Mouse (Mus musculus): ENCODE data around the gene Myo1a.
A peak's percentile ranks its signal among the peaks of the same experiment; 100 is the strongest.

DNA sequence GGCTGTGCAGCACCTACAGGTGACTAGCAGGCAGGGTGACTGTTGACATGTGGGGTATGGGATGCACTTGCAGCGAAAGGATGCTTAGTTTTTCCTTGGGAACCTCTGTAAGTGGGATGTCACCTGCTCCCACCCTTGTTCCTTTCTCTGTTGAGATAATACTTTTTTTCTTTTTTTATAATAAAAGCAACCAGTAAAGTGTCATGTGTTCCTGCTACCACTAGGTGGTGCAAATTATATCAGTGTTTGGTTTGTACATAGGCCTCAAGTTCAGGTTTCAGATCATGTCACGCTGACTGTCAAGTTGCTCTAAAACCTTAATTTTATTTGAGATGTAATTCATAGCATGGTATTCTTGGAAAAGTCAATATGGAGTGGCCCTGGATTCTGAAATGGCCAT is 10.3 kb upstream of the Myo1a start:
- TF ChIP-seq CTCF (IDR thresholded peaks at IDR 0.05; ENCODE audit: borderline replicate concordance, extremely low read depth, insufficient read depth, insufficient read length) = peak; percentile 49; the same call in 1 of the 2 replicates
- no peak for TF ChIP-seq POLR2A (IDR thresholded peaks at IDR 0.05; ENCODE audit: borderline replicate concordance, extremely low read depth, insufficient read depth, insufficient read length, poor library complexity, severe bottlenecking)

Data from brain, embryonic 14.5 days (tissue).